Mouse (Mus musculus) 3134 (cell line): Measurements from ENCODE around the gene Eif1ad.
A peak's percentile ranks its signal among the peaks of the same experiment; 100 is the strongest.
"Not testable (repeated sequence)": the region's sequence is repeated elsewhere in the genome, so short reads cannot be mapped to it uniquely, and the experiment has no call there.

Experiments
- DNase-seq: peaks from one replicate; pipeline ENCODE4 v3.0.0-alpha.2; 2011; ENCODE audit warnings: low spot score; ENCODE audit not compliant: insufficient read length; ENCODE audit errors: extremely low read depth

Eif1ad gene

GRCm38 (mm10) chr19:5374177-5374576 lies 7.6 kb downstream of the Eif1ad start:
- DNase-seq: no peak

- DNase-seq: no peak
Observed at GRCm38 (mm10) chr19:5374748-5375147, 8.2 kb downstream of the Eif1ad start.

- DNase-seq: no peak
Observed at GRCm38 (mm10) chr19:5377446-5377845, 10.9 kb downstream of the Eif1ad start.

GRCm38 (mm10) chr19:5383326-5383725 lies 16.8 kb downstream of the Eif1ad start:
- DNase-seq: no peak

- DNase-seq: no peak
Observed at GRCm38 (mm10) chr19:5384715-5385114, 18.2 kb downstream of the Eif1ad start.

- no peak for DNase-seq
Observed at GRCm38 (mm10) chr19:5388011-5388441, 21.5 kb downstream of the Eif1ad start.

- DNase-seq: peak; percentile 92
Observed at GRCm38 (mm10) chr19:5388588-5389242, 22.2 kb downstream of the Eif1ad start, which contains the start of gene Sart1. Sart1 (minus strand) TSS chr19:5388703.

- DNase-seq: peak; percentile 35
Observed at GRCm38 (mm10) chr19:5389647-5390046, 23.1 kb downstream of the Eif1ad start.

- DNase-seq: no peak
Observed at GRCm38 (mm10) chr19:5390416-5390815, 23.9 kb downstream of the Eif1ad start.

- peak; percentile 58 for DNase-seq
Observed at GRCm38 (mm10) chr19:5392892-5393291, 26.4 kb downstream of the Eif1ad start.

- DNase-seq: no peak
Observed at GRCm38 (mm10) chr19:5394168-5394567, 27.6 kb downstream of the Eif1ad start.

GRCm38 (mm10) chr19:5395371-5395770 lies 28.8 kb downstream of the Eif1ad start:
- DNase-seq: no peak

- DNase-seq: not testable (repeated sequence)
Observed at GRCm38 (mm10) chr19:5401073-5401472, 34.5 kb downstream of the Eif1ad start.

GRCm38 (mm10) chr19:5402293-5402692 lies 35.8 kb downstream of the Eif1ad start, which contains the start of gene Tsga10ip:
Tsga10ip (minus strand) TSS chr19:5402526.
- DNase-seq: no peak

GRCm38 (mm10) chr19:5405924-5406323 lies 39.4 kb downstream of the Eif1ad start:
- DNase-seq: no peak

GRCm38 (mm10) chr19:5406531-5407126 lies 40.1 kb downstream of the Eif1ad start:
- not testable (repeated sequence) for DNase-seq

GRCm38 (mm10) chr19:5407133-5407532 lies 40.6 kb downstream of the Eif1ad start:
- no peak for DNase-seq

GRCm38 (mm10) chr19:5408057-5409001 lies 41.8 kb downstream of the Eif1ad start:
- no peak for DNase-seq

GRCm38 (mm10) chr19:5409068-5409467 lies 42.5 kb downstream of the Eif1ad start:
- no peak for DNase-seq

- no peak for DNase-seq
Observed at GRCm38 (mm10) chr19:5410641-5411040, 44.1 kb downstream of the Eif1ad start.

- DNase-seq: no peak
Observed at GRCm38 (mm10) chr19:5411961-5412360, 45.4 kb downstream of the Eif1ad start.
